Mouse (Mus musculus) heart, embryonic 13.5 days (tissue): ENCODE results near the gene Rsph6a. TPM values are rescaled to one million over a fixed set of nuclear protein-coding genes. Genes with fewer than 3 reads are reported as not detected.
"Not testable (repeated sequence)": the region's sequence is repeated elsewhere in the genome, so short reads cannot be mapped to it uniquely, and the experiment has no call there.

Source experiments
- ATAC-seq: fragments of 200-750 bp; cut with Nextera tagmentation; 2 replicates; pipeline ENCODE4 v1.8.0; 2017; ENCODE audit warnings: moderate TSS enrichment; ENCODE audit not compliant: insufficient number of reproducible peaks, low FRiP score, low TSS enrichment; ENCODE audit errors: extremely low read depth
- H3K27ac ChIP-seq: fragments of 300-500 bp; sonication (generic); replicated peaks from 2 replicates; pipeline ENCODE4 v1.5.1; 2015; ENCODE audit warnings: moderate library complexity, mild to moderate bottlenecking, inconsistent platforms
- H3K27me3 ChIP-seq: fragments of 300-500 bp; sonication (generic); replicated peaks from 2 replicates; pipeline ENCODE4 v1.6.1; 2015; ENCODE audit warnings: mild to moderate bottlenecking, inconsistent platforms
- H3K36me3 ChIP-seq: fragments of 300-500 bp; sonication (generic); 2 replicates; pipeline ENCODE4 v1.6.1; 2015; ENCODE audit warnings: mild to moderate bottlenecking, inconsistent platforms
- H3K4me1 ChIP-seq: fragments of 300-500 bp; sonication (generic); 2 replicates; pipeline ENCODE4 v1.6.1; 2015; ENCODE audit warnings: inconsistent platforms
- H3K4me2 ChIP-seq: fragments of 300-500 bp; sonication (generic); 2 replicates; pipeline ENCODE4 v1.6.1; 2015; ENCODE audit warnings: inconsistent platforms, mild to moderate bottlenecking, moderate library complexity
- H3K4me3 ChIP-seq: fragments of 300-500 bp; sonication (generic); 2 replicates; pipeline ENCODE4 v1.5.1; 2015; ENCODE audit warnings: moderate library complexity, mild to moderate bottlenecking, inconsistent platforms
- H3K9ac ChIP-seq: fragments of 300-500 bp; sonication (generic); 2 replicates; pipeline ENCODE4 v1.6.1; 2015; ENCODE audit warnings: inconsistent platforms, mild to moderate bottlenecking, moderate library complexity
- H3K9me3 ChIP-seq: fragments of 300-500 bp; sonication (generic); 2 replicates; pipeline ENCODE4 v1.6.1; 2016; ENCODE audit warnings: inconsistent platforms
- WGBS: fragments of 180-500 bp; shearing (Covaris S2); methylation state at CpG from one replicate; pipeline ENCODE4 v1.1.7; 2015; ENCODE audit warnings: mixed read lengths; 5-methylcytosine and 5-hydroxymethylcytosine counted together
- polyA plus RNA-seq: library from polyadenylated mRNA; unstranded; fragments of >200 nt; fragmentation: Nextera tagmentation; extraction: Ambion mirVana; gene quantifications from 2 replicates; pipeline ENCODE4 v1.2.1, GENCODE M21; 2015

The Rsph6a gene
- polyA plus RNA-seq, 1 experiment from 2014 or later = not detected

- Histone ChIP-seq H3K36me3 (no peaks in the 10 kb centered on the region), H3K4me2 (no peak overlapping the region), H3K9ac (no peak overlapping the region), H3K9me3 (no peaks in the 10 kb centered on the region; the same call in 1 of the 2 replicates), H3K4me3 (no peak overlapping the region), H3K4me1 (no peaks in the 10 kb centered on the region), H3K27me3 (peaks cover 45% of the 10 kb centered on the region), H3K27ac (no peak overlapping the region)
- WGBS = 2% methylated on average over 2 of the region's 2 CpGs
- ATAC-seq = no peak
Observed at GRCm38 (mm10) chr7:19068707-19069106, 14.2 kb downstream of the Rsph6a start.

- no peak overlapping the region for H3K27ac ChIP-seq
- H3K4me2 ChIP-seq = no peak overlapping the region
- no peaks in the 10 kb centered on the region; the same call in 1 of the 2 replicates for H3K9me3 ChIP-seq
- no peak overlapping the region for H3K4me3 ChIP-seq
- ATAC-seq = no peak
- peaks cover 37% of the 10 kb centered on the region for H3K27me3 ChIP-seq
- no peak overlapping the region for H3K9ac ChIP-seq
- no peaks in the 10 kb centered on the region for H3K36me3 ChIP-seq
- no peaks in the 10 kb centered on the region for H3K4me1 ChIP-seq
- WGBS = 44% methylated on average over 3 of the region's 3 CpGs
Observed at GRCm38 (mm10) chr7:19069500-19069899, 15.0 kb downstream of the Rsph6a start.

- 39% methylated on average over 3 of the region's 3 CpGs for WGBS
- H3K9me3 ChIP-seq, H3K4me1 ChIP-seq, H3K27ac ChIP-seq, H3K9ac ChIP-seq, ATAC-seq, H3K4me3 ChIP-seq, H3K4me2 ChIP-seq, H3K36me3 ChIP-seq: not testable (repeated sequence)
- peaks cover 22% of the 10 kb centered on the region for H3K27me3 ChIP-seq
Observed at GRCm38 (mm10) chr7:19071024-19071423, 16.5 kb downstream of the Rsph6a start.

GRCm38 (mm10) chr7:19073504-19073903 lies 19.0 kb downstream of the Rsph6a start:
- no peak overlapping the region for H3K4me3 ChIP-seq
- H3K4me1 ChIP-seq = peaks cover 25% of the 10 kb centered on the region
- no peaks in the 10 kb centered on the region for H3K9me3 ChIP-seq
- H3K36me3 ChIP-seq = peaks cover 8% of the 10 kb centered on the region
- H3K27me3 ChIP-seq = no peaks in the 10 kb centered on the region
- no peak for ATAC-seq
- WGBS = 74% methylated on average over 9 of the region's 9 CpGs
- H3K4me2 ChIP-seq = no peak overlapping the region
- H3K27ac ChIP-seq = no peak overlapping the region
- H3K9ac ChIP-seq = no peak overlapping the region

GRCm38 (mm10) chr7:19074494-19074893 lies 20.0 kb downstream of the Rsph6a start:
- no peak overlapping the region for H3K4me2 ChIP-seq
- H3K27ac ChIP-seq = no peak overlapping the region
- H3K9me3 ChIP-seq = no peaks in the 10 kb centered on the region
- H3K27me3 ChIP-seq = no peaks in the 10 kb centered on the region
- no peak overlapping the region for H3K4me3 ChIP-seq
- H3K9ac ChIP-seq = no peak overlapping the region
- no peak for ATAC-seq
- peaks cover 18% of the 10 kb centered on the region for H3K36me3 ChIP-seq
- WGBS = 91% methylated on average over 6 of the region's 6 CpGs
- peaks cover 32% of the 10 kb centered on the region for H3K4me1 ChIP-seq

GRCm38 (mm10) chr7:19075231-19075630 lies 20.7 kb downstream of the Rsph6a start:
- ATAC-seq = no peak
- no peaks in the 10 kb centered on the region for H3K9me3 ChIP-seq
- H3K27me3 ChIP-seq = no peaks in the 10 kb centered on the region
- peak overlapping the region; percentile 99 for H3K4me3 ChIP-seq
- H3K4me1 ChIP-seq = peaks cover 32% of the 10 kb centered on the region
- WGBS = 53% methylated on average over 5 of the region's 5 CpGs
- H3K9ac ChIP-seq = peak overlapping the region; percentile 68
- peaks cover 25% of the 10 kb centered on the region for H3K36me3 ChIP-seq
- H3K4me2 ChIP-seq = peak overlapping the region; percentile 95
- H3K27ac ChIP-seq = no peak overlapping the region

GRCm38 (mm10) chr7:19075723-19076585 lies 21.5 kb downstream of the Rsph6a start, which contains the start of gene Dmwd:
Gene Dmwd, plus strand, starts transcription at chr7:19076227.
- H3K27ac ChIP-seq = peak within 1 kb of the TSS; percentile 92
- H3K9ac ChIP-seq = peak within 1 kb of the TSS; percentile 100
- H3K27me3 ChIP-seq = no peaks in the 10 kb centered on the region
- peak; percentile 93 for ATAC-seq
- H3K4me2 ChIP-seq = peak within 1 kb of the TSS; percentile 95
- peak within 1 kb of the TSS; percentile 99 for H3K4me3 ChIP-seq
- WGBS = 2% methylated on average over 91 of the region's 91 CpGs
- no peaks in the 10 kb centered on the region for H3K9me3 ChIP-seq
- H3K36me3 ChIP-seq = peaks cover 32% of the 10 kb centered on the region
- H3K4me1 ChIP-seq = peaks cover 32% of the 10 kb centered on the region

- H3K27me3 ChIP-seq = no peaks in the 10 kb centered on the region
- peaks cover 32% of the 10 kb centered on the region for H3K4me1 ChIP-seq
- H3K27ac ChIP-seq = peak overlapping the region; percentile 92
- H3K4me2 ChIP-seq = peak overlapping the region; percentile 95
- WGBS = 0% methylated on average over 22 of the region's 22 CpGs
- H3K4me3 ChIP-seq = peak overlapping the region; percentile 99
- peaks cover 39% of the 10 kb centered on the region for H3K36me3 ChIP-seq
- H3K9ac ChIP-seq = peak overlapping the region; percentile 100
- H3K9me3 ChIP-seq = no peaks in the 10 kb centered on the region
- no peak for ATAC-seq
Observed at GRCm38 (mm10) chr7:19076586-19076991, 22.1 kb downstream of the Rsph6a start.

- H3K36me3 ChIP-seq = peaks cover 50% of the 10 kb centered on the region
Observed at GRCm38 (mm10) chr7:19077761-19078160, 23.3 kb downstream of the Rsph6a start.

GRCm38 (mm10) chr7:19078732-19079131 lies 24.2 kb downstream of the Rsph6a start:
- Histone ChIP-seq H3K4me1 (peaks cover 53% of the 10 kb centered on the region), H3K27me3 (no peaks in the 10 kb centered on the region), H3K27ac (no peak overlapping the region), H3K9me3 (no peaks in the 10 kb centered on the region), H3K36me3 (peaks cover 51% of the 10 kb centered on the region), H3K9ac (0 out of 2 replicates have a peak overlapping the region, but pooled peaks have one; percentile 25), H3K4me3 (no peak overlapping the region), H3K4me2 (no peak overlapping the region)
- 79% methylated on average over 3 of the region's 3 CpGs for WGBS
- no peak for ATAC-seq

More at GRCm38 (mm10) chr7:19077761-19078160, 23.3 kb downstream of the Rsph6a start:
- peak overlapping the region; percentile 100 for H3K9ac ChIP-seq
- peak overlapping the region; percentile 95 for H3K4me2 ChIP-seq
- H3K27me3 ChIP-seq = no peaks in the 10 kb centered on the region
- 0 out of 2 replicates have a peak overlapping the region, but pooled peaks have one; percentile 10 for H3K27ac ChIP-seq
- 63% methylated on average over 14 of the region's 14 CpGs for WGBS
- peaks cover 43% of the 10 kb centered on the region for H3K4me1 ChIP-seq
- no peaks in the 10 kb centered on the region for H3K9me3 ChIP-seq
- no peak for ATAC-seq
- peak overlapping the region; percentile 99 for H3K4me3 ChIP-seq

GRCm38 (mm10) chr7:19080451-19080950 lies 26.0 kb downstream of the Rsph6a start:
- Histone ChIP-seq H3K36me3 (peaks cover 51% of the 10 kb centered on the region), H3K4me3 (no peak overlapping the region), H3K4me2 (no peak overlapping the region), H3K4me1 (peaks cover 65% of the 10 kb centered on the region), H3K9me3 (no peaks in the 10 kb centered on the region), H3K27ac (no peak overlapping the region), H3K27me3 (no peaks in the 10 kb centered on the region), H3K9ac (no peak overlapping the region)
- no peak for ATAC-seq
- WGBS = 85% methylated on average over 19 of the region's 19 CpGs
